Mouse (Mus musculus) CH12.LX (cell line): ENCODE measurements around the gene Mansc4. TPM values are rescaled to one million over a fixed set of nuclear protein-coding genes. Genes with fewer than 3 reads are reported as not detected.

ENCODE experiments used
- DNase-seq: peaks from one replicate; pipeline ENCODE4 v3.0.0-alpha.2; 2013; ENCODE audit errors: extremely low read depth
- H3K27ac ChIP-seq: 2 replicates; pipeline ENCODE4 v1.5.1; 2012; ENCODE audit warnings: low read depth, mild to moderate bottlenecking, control low read depth, moderate library complexity; ENCODE audit not compliant: insufficient read depth
- H3K27me3 ChIP-seq: replicated peaks from 2 replicates; pipeline ENCODE3; 2012; ENCODE audit warnings: inconsistent platforms
- H3K36me3 ChIP-seq, 2 experiments: replicated peaks in 1 of 2; 2 replicates each; pipeline versions ENCODE3 to v1.6.1; 2012; ENCODE audit warnings: inconsistent platforms in 1 of 2, low read length in 1 of 2, mild to moderate bottlenecking in 1 of 2, mixed read lengths in 1 of 2, moderate library complexity in 1 of 2; ENCODE audit not compliant: control insufficient read depth in 1 of 2, insufficient read depth in 1 of 2
- H3K4me1 ChIP-seq, 2 experiments: 2 replicates each; pipeline ENCODE4 v1.6.1; 2012; ENCODE audit warnings: inconsistent platforms in 1 of 2, moderate library complexity in 1 of 2; ENCODE audit not compliant: insufficient read depth in 2 of 2, control insufficient read depth in 1 of 2
- H3K4me2 ChIP-seq: 2 replicates; pipeline ENCODE4 v1.6.1; 2012; ENCODE audit warnings: low read depth, mild to moderate bottlenecking, control low read depth; ENCODE audit not compliant: poor library complexity, insufficient read depth, severe bottlenecking
- H3K4me3 ChIP-seq, 3 experiments: fragments of 150-350 bp in 1 of 3; sonication (generic) in 1 of 3; replicated peaks in 1 of 3; 2 replicates each; pipeline versions ENCODE3 to v1.5.1; 2011 to 2012; ENCODE audit warnings: low read depth in 2 of 3, low read length in 2 of 3, mild to moderate bottlenecking in 2 of 3, moderate library complexity in 2 of 3, control low read depth in 1 of 3, improper control_type of control experiment in 1 of 3, inconsistent platforms in 1 of 3, mixed read lengths in 1 of 3; ENCODE audit not compliant: poor library complexity in 1 of 3
- H3K79me2 ChIP-seq: replicated peaks from 2 replicates; pipeline ENCODE4 v1.6.1; 2012; ENCODE audit warnings: mild to moderate bottlenecking, moderate library complexity; ENCODE audit not compliant: control insufficient read depth, poor library complexity, insufficient read depth, severe bottlenecking; ENCODE audit errors: extremely low read depth
- H3K9ac ChIP-seq: 2 replicates; pipeline ENCODE4 v1.6.1; 2012; ENCODE audit warnings: low read depth, mild to moderate bottlenecking, control low read depth, moderate library complexity; ENCODE audit not compliant: insufficient read depth
- H3K9me3 ChIP-seq: replicated peaks from 2 replicates; pipeline ENCODE3; 2012; ENCODE audit warnings: low read length, inconsistent platforms, mixed read lengths
- BHLHE40 ChIP-seq: IDR thresholded peaks from 2 replicates; pipeline ENCODE4 v1.6.1; 2011; ENCODE audit warnings: mild to moderate bottlenecking, low read depth, low read length, improper control_type of control experiment
- CHD1 ChIP-seq: IDR thresholded peaks from 2 replicates; pipeline ENCODE4 v1.6.1; 2012; ENCODE audit warnings: low read depth, low read length, improper control_type of control experiment, inconsistent platforms
- CHD2 ChIP-seq: IDR thresholded peaks from 2 replicates; pipeline ENCODE4 v1.6.1; 2011; ENCODE audit warnings: low read length, improper control_type of control experiment
- CTCF ChIP-seq, 2 experiments: IDR thresholded peaks in 1 of 2; conservative IDR thresholded peaks in 1 of 2; 2 replicates each; pipeline ENCODE4 v1.5.1; 2011 to 2012; ENCODE audit warnings: low read depth in 2 of 2, low read length in 2 of 2, improper control_type of control experiment in 1 of 2, inconsistent platforms in 1 of 2, mild to moderate bottlenecking in 1 of 2, moderate library complexity in 1 of 2
- ELF1 ChIP-seq: IDR thresholded peaks from 2 replicates; pipeline ENCODE4 v1.6.1; 2014; ENCODE audit warnings: low read depth, mild to moderate bottlenecking, inconsistent platforms, low read length, improper control_type of control experiment
- ETS1 ChIP-seq: conservative IDR thresholded peaks from 2 replicates; pipeline ENCODE4 v1.6.1; 2012; ENCODE audit warnings: low read depth, mild to moderate bottlenecking, inconsistent platforms, low read length, improper control_type of control experiment, moderate library complexity
- HCFC1 ChIP-seq: IDR thresholded peaks from 2 replicates; pipeline ENCODE4 v1.6.1; 2012; ENCODE audit warnings: low read depth, mild to moderate bottlenecking, inconsistent platforms, low read length, improper control_type of control experiment
- IRF4 ChIP-seq: IDR thresholded peaks from 2 replicates; pipeline ENCODE4 v1.6.1; 2014; ENCODE audit warnings: low read depth, mild to moderate bottlenecking, inconsistent platforms, low read length, improper control_type of control experiment
- JUN ChIP-seq: IDR thresholded peaks from 2 replicates; pipeline ENCODE4 v1.6.1; 2011; ENCODE audit warnings: low read depth, mild to moderate bottlenecking, low read length, improper control_type of control experiment, moderate library complexity; ENCODE audit not compliant: insufficient read depth
- JUND ChIP-seq: conservative IDR thresholded peaks from 2 replicates; pipeline ENCODE4 v1.6.1; 2011; ENCODE audit warnings: low read depth, low read length, improper control_type of control experiment
- MAX ChIP-seq: IDR thresholded peaks from 2 replicates; pipeline ENCODE4 v1.6.1; 2011; ENCODE audit warnings: low read length, improper control_type of control experiment
- MAZ ChIP-seq: IDR thresholded peaks from 2 replicates; pipeline ENCODE4 v1.6.1; 2012; ENCODE audit warnings: low read depth, mild to moderate bottlenecking, inconsistent platforms, low read length, improper control_type of control experiment, moderate library complexity
- MEF2A ChIP-seq: IDR thresholded peaks from 2 replicates; pipeline ENCODE4 v1.6.1; 2014; ENCODE audit warnings: low read depth, mild to moderate bottlenecking, inconsistent platforms, low read length, improper control_type of control experiment, borderline replicate concordance
- MXI1 ChIP-seq: IDR thresholded peaks from 2 replicates; pipeline ENCODE4 v1.6.1; 2011; ENCODE audit warnings: mild to moderate bottlenecking, low read depth, low read length, improper control_type of control experiment
- MYC ChIP-seq: IDR thresholded peaks from 2 replicates; pipeline ENCODE4 v1.6.1; 2011; ENCODE audit warnings: low read depth, mild to moderate bottlenecking, improper control_type of control experiment, low read length
- PAX5 ChIP-seq: IDR thresholded peaks from 2 replicates; pipeline ENCODE4 v1.6.1; 2012; ENCODE audit warnings: low read length, inconsistent platforms, mixed read lengths
- POLR2A ChIP-seq: IDR thresholded peaks from 2 replicates; pipeline ENCODE4 v1.6.1; 2011; ENCODE audit warnings: low read depth, mild to moderate bottlenecking, improper control_type of control experiment, low read length
- POLR2AphosphoS2 ChIP-seq: IDR thresholded peaks from 2 replicates; pipeline ENCODE4 v1.6.1; 2011; ENCODE audit warnings: low read depth, low read length, improper control_type of control experiment
- SIN3A ChIP-seq: IDR thresholded peaks from 2 replicates; pipeline ENCODE4 v1.6.1; 2012; ENCODE audit warnings: low read length, improper control_type of control experiment, inconsistent platforms
- SMC3 ChIP-seq: IDR thresholded peaks from 2 replicates; pipeline ENCODE4 v1.6.1; 2011; ENCODE audit warnings: low read depth, low read length, improper control_type of control experiment
- ZC3H11A ChIP-seq: IDR thresholded peaks from 2 replicates; pipeline ENCODE4 v1.6.1; 2012; ENCODE audit warnings: low read depth, mild to moderate bottlenecking, inconsistent platforms, low read length, improper control_type of control experiment
- ZKSCAN1 ChIP-seq: IDR thresholded peaks from 2 replicates; pipeline ENCODE4 v1.6.1; 2012; ENCODE audit warnings: low read depth, inconsistent platforms, low read length, improper control_type of control experiment, borderline replicate concordance
- ZNF384 ChIP-seq: IDR thresholded peaks from 2 replicates; pipeline ENCODE4 v1.6.1; 2012; ENCODE audit warnings: low read depth, low read length, improper control_type of control experiment, inconsistent platforms
- dilution Hi-C: fragments of 300-500 bp; cut with MboI; formaldehyde crosslinking; loops from 2 replicates; pipeline ENCODE4 v1.14.3; 2020; ENCODE audit warnings: low sequenced_read_pairs; ENCODE audit not compliant: extremely low pct_unique_long_range_greater_than_20kb, extremely low pct_ligation_motif_present
- in situ Hi-C: fragments of 300-500 bp; cut with MboI; formaldehyde crosslinking; loops from 3 replicates; pipeline ENCODE4 v1.14.3; 2019; ENCODE audit warnings: low sequenced_read_pairs, low pct_ligation_motif_present, low pct_unique_long_range_greater_than_20kb, mixed read lengths
- polyA plus RNA-seq: library from polyadenylated mRNA; unstranded; fragments of >175 nt; gene quantifications from 2 replicates; pipeline ENCODE4 v1.2.1, GENCODE M21; 2012; ENCODE audit warnings: low read depth; ENCODE audit not compliant: insufficient read length
- total RNA-seq, 2 experiments: library from RNA; depleted of rRNA; stranded (reverse); fragments of 300-350 nt in 1 of 2; fragments of >200 nt in 1 of 2; gene quantifications; 2 replicates each; pipeline ENCODE4 v1.2.3; 2012 to 2014

Mansc4 gene
- total and polyA plus RNA-seq, 3 experiments = 0.20 TPM; not detected in 2

DNA sequence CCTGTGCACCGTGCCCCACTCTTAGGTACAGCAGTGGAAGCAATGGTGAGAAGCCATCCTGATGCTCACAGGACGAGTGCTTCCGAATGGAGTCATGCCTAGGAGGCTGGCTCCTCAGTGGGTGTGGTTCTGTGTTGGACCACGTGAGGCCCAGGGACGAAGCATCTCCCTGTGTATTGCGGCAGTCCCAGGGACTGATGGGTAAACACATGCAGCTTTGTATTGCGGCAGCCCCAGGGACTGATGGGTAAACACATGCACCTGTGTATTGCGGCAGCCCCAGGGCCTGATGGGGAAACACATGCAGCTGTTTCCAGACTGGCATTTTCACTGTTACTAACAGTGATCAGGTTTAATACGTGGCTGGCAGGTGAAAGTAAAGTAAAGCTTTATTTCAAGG, 25.2 kb downstream of the Mansc4 start:
- Histone ChIP-seq H3K9ac (no peak overlapping the region), H3K4me1 (no peaks in the 10 kb centered on the region), H3K79me2 (no peaks in the 10 kb centered on the region), H3K9me3 (no peaks in the 10 kb centered on the region), H3K4me3 (no peak overlapping the region), H3K4me2 (no peak overlapping the region), H3K36me3 (peaks cover 65 to 93% of the 10 kb centered on the region in 2 experiments), H3K27ac (no peak overlapping the region), H3K27me3 (no peaks in the 10 kb centered on the region)
- no peak for DNase-seq
- in situ Hi-C loops = no loop called here
- TF ChIP-seq SMC3 (no peak), BHLHE40 (no peak), CTCF (conservative IDR thresholded peaks at IDR 0.05 in 1 of 2, IDR thresholded peaks at IDR 0.05 in 1 of 2; ENCODE audit: low read depth in 2 of 2, low read length in 2 of 2) (no peak), ZC3H11A (no peak), CHD2 (no peak)
- dilution Hi-C loops = no loop called here

DNA sequence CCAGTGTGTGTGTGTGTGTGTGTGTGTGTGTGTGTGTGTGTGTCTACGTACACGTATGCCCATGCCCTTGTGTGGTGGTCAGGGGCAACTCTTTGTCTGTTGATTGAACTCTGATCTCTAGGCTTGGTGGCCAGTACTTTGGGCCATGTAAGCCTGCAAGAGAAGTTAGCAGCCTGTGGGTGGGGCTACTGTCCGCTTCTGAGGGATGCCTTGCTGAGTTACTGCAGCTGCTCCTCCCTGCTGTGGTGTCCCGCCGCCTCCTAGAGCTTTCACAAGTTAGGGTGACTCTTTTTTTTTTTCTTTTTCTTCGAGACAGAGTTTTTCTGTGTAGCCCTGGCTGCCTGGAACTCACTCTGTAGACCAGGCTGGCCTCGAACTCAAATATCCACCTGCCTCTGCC, 27.5 kb downstream of the Mansc4 start:
- dilution Hi-C loops (no loop called here), in situ Hi-C loops (no loop called here)
- Histone ChIP-seq H3K9ac (no peak overlapping the region), H3K79me2 (no peaks in the 10 kb centered on the region; the same call in none of the 2 replicates), H3K4me2 (no peak overlapping the region), H3K36me3 (peaks cover 75 to 98% of the 10 kb centered on the region in 2 experiments), H3K9me3 (no peaks in the 10 kb centered on the region), H3K27me3 (no peaks in the 10 kb centered on the region), H3K27ac (no peak overlapping the region), H3K4me1 (no peaks in the 10 kb centered on the region), H3K4me3 (no peak overlapping the region)
- DNase-seq = no peak
- TF ChIP-seq JUN (no peak), ELF1 (no peak), IRF4 (no peak), MYC (no peak), MAZ (no peak), ETS1 (no peak), SIN3A (no peak), MEF2A (no peak), MAX (no peak), HCFC1 (no peak), ZKSCAN1 (no peak), MXI1 (no peak), CHD2 (no peak), ZNF384 (no peak), CHD1 (no peak), POLR2AphosphoS2 (no peak), POLR2A (no peak), ZC3H11A (no peak), JUND (no peak), PAX5 (no peak)
